Mouse (Mus musculus): ENCODE results near the gene Arvcf.

GRCm38 (mm10) chr16:18383045-18383726, 35.2 kb downstream of the Arvcf start:
- TF ChIP-seq TAL1 (IDR thresholded peaks at IDR 0.05; ENCODE audit: low read length), result no peak
- TF ChIP-seq CTCF (IDR thresholded peaks at IDR 0.05 in 2 of 3, conservative IDR thresholded peaks at IDR 0.05 in 1 of 3; ENCODE audit: control insufficient read depth in 1 of 3, insufficient read depth in 1 of 3, low read depth in 2 of 3, low read length in 3 of 3, poor library complexity in 1 of 3, severe bottlenecking in 1 of 3), result no peak
- no peak for TF ChIP-seq TBP (IDR thresholded peaks at IDR 0.05; ENCODE audit: low read depth, low read length)
- TF ChIP-seq E2F4 (IDR thresholded peaks at IDR 0.05; ENCODE audit: borderline replicate concordance, low read depth, low read length), result no peak
- no peak for TF ChIP-seq USF2 (IDR thresholded peaks at IDR 0.05; ENCODE audit: borderline replicate concordance in 1 of 2, insufficient read depth in 1 of 2, low read depth in 1 of 2, low read length in 2 of 2)
- TF ChIP-seq MAFK (IDR thresholded peaks at IDR 0.05; ENCODE audit: borderline replicate concordance, low read depth, low read length), result no peak
- no peak for TF ChIP-seq CHD2 (IDR thresholded peaks at IDR 0.05; ENCODE audit: low read length)

All from MEL (cell line).